Mouse (Mus musculus) spleen, adult 18-20 months (tissue): ENCODE data around the gene Lag3.
"Not testable (repeated sequence)": the region's sequence is repeated elsewhere in the genome, so short reads cannot be mapped to it uniquely, and the experiment has no call there.

Experiments
- DNase-seq, 2 experiments: peaks; one replicate each; pipeline ENCODE4 v3.0.0; 2022; ENCODE audit warnings: mixed read lengths in 2 of 2

The Lag3 gene

GRCm38 (mm10) chr6:124900056-124900800 lies 11.3 kb downstream of the Lag3 start:
- DNase-seq: no peak

- no peak for DNase-seq
Measured at GRCm38 (mm10) chr6:124898359-124898758, 13.1 kb downstream of the Lag3 start.

- not testable (repeated sequence) for DNase-seq
Measured at GRCm38 (mm10) chr6:124894113-124894512, 17.4 kb downstream of the Lag3 start.

- DNase-seq: no peak
Measured at GRCm38 (mm10) chr6:124890997-124891396, 20.5 kb downstream of the Lag3 start.

GRCm38 (mm10) chr6:124888555-124889125 lies 22.9 kb downstream of the Lag3 start:
- no peak for DNase-seq

GRCm38 (mm10) chr6:124887986-124888385 lies 23.5 kb downstream of the Lag3 start, which contains the start of gene Cd4:
Gene Cd4, minus strand, starts transcription at chr6:124888221.
- DNase-seq: no peak

- no peak for DNase-seq
Measured at GRCm38 (mm10) chr6:124885956-124886381, 25.5 kb downstream of the Lag3 start.

GRCm38 (mm10) chr6:124884714-124885500 lies 26.6 kb downstream of the Lag3 start:
- no peak for DNase-seq

GRCm38 (mm10) chr6:124883351-124883750 lies 28.2 kb downstream of the Lag3 start:
- DNase-seq: no peak

GRCm38 (mm10) chr6:124881821-124882220 lies 29.7 kb downstream of the Lag3 start:
- no peak for DNase-seq

GRCm38 (mm10) chr6:124879390-124879789 lies 32.1 kb downstream of the Lag3 start:
- DNase-seq: no peak

- DNase-seq: no peak
Measured at GRCm38 (mm10) chr6:124874348-124874747, 37.2 kb downstream of the Lag3 start.

GRCm38 (mm10) chr6:124866560-124866959 lies 44.9 kb downstream of the Lag3 start:
- DNase-seq: no peak

- DNase-seq: no peak
Measured at GRCm38 (mm10) chr6:124865766-124866362, 45.6 kb downstream of the Lag3 start.

GRCm38 (mm10) chr6:124863658-124864298 lies 47.7 kb downstream of the Lag3 start, which contains the start of gene Gpr162:
Gene Gpr162, minus strand, starts transcription at chr6:124863983.
- DNase-seq: peak in 1 of 2 experiments; percentile 29

- DNase-seq: no peak
Measured at GRCm38 (mm10) chr6:124863125-124863657, 48.3 kb downstream of the Lag3 start.

GRCm38 (mm10) chr6:124862406-124863124 lies 48.9 kb downstream of the Lag3 start:
- DNase-seq: no peak

- no peak for DNase-seq
Measured at GRCm38 (mm10) chr6:124861802-124862201, 49.7 kb downstream of the Lag3 start.

- DNase-seq: no peak
Measured at GRCm38 (mm10) chr6:124861266-124861665, 50.2 kb downstream of the Lag3 start.

- no peak for DNase-seq
Measured at GRCm38 (mm10) chr6:124860511-124860910, 51.0 kb downstream of the Lag3 start.

GRCm38 (mm10) chr6:124859725-124860124 lies 51.8 kb downstream of the Lag3 start:
- peak; percentile 65 to 89 for DNase-seq
